Mouse (Mus musculus): Measurements from ENCODE around the gene Rims4. TPM values are rescaled to one million over a fixed set of nuclear protein-coding genes. Genes with fewer than 3 reads are reported as not detected.

The Rims4 gene
- total RNA-seq, 4 experiments from 2014 or later, result 1.6 to 2.6 (median 1.8) TPM

GRCm38 (mm10) chr2:163866061-163866460 is 52.4 kb downstream of the Rims4 start:
- no peak for DNase-seq (ENCODE audit: low spot score)

- no peak for DNase-seq (ENCODE audit: low spot score)
These were observed 53.2 kb downstream of the Rims4 start for GRCm38 (mm10) chr2:163865311-163865710.

- no peak for DNase-seq (ENCODE audit: low spot score)
These were observed 60.1 kb downstream of the Rims4 start for GRCm38 (mm10) chr2:163858254-163858947.

GRCm38 (mm10) chr2:163857233-163857632 is 61.2 kb downstream of the Rims4 start:
- no peak for DNase-seq (ENCODE audit: low spot score)

GRCm38 (mm10) chr2:163853461-163853901 is 65.0 kb downstream of the Rims4 start, which contains the start of gene Kcnk15:
Kcnk15 (plus strand) TSS chr2:163853651.
- DNase-seq (ENCODE audit: low spot score), result no peak

GRCm38 (mm10) chr2:163842043-163842442 is 76.4 kb downstream of the Rims4 start:
- DNase-seq (ENCODE audit: low spot score), result no peak

- peak; percentile 62 for DNase-seq (ENCODE audit: low spot score)
These were observed 79.0 kb downstream of the Rims4 start for GRCm38 (mm10) chr2:163839519-163839918.

- DNase-seq (ENCODE audit: low spot score), result peak; percentile 84
These were observed 80.4 kb downstream of the Rims4 start for GRCm38 (mm10) chr2:163838043-163838442.

GRCm38 (mm10) chr2:163831163-163831562 is 87.3 kb downstream of the Rims4 start:
- no peak for DNase-seq (ENCODE audit: low spot score)

- no peak for DNase-seq (ENCODE audit: low spot score)
These were observed 92.0 kb downstream of the Rims4 start for GRCm38 (mm10) chr2:163826494-163826893.

GRCm38 (mm10) chr2:163825861-163826260 is 92.6 kb downstream of the Rims4 start:
- DNase-seq (ENCODE audit: low spot score), result no peak

GRCm38 (mm10) chr2:163823771-163824170 is 94.7 kb downstream of the Rims4 start:
- no peak for DNase-seq (ENCODE audit: low spot score)

- peak; percentile 38 for DNase-seq (ENCODE audit: low spot score)
These were observed 95.2 kb downstream of the Rims4 start for GRCm38 (mm10) chr2:163823248-163823647.

GRCm38 (mm10) chr2:163820607-163821006 is 97.9 kb downstream of the Rims4 start, which contains the start of gene Ccn5:
Ccn5 (plus strand) TSS chr2:163820861.
- peak; percentile 76 for DNase-seq (ENCODE audit: low spot score)

GRCm38 (mm10) chr2:163814739-163815465 is 103.6 kb downstream of the Rims4 start:
- no peak for DNase-seq (ENCODE audit: low spot score)

GRCm38 (mm10) chr2:163813077-163813476 is 105.4 kb downstream of the Rims4 start:
- DNase-seq (ENCODE audit: low spot score), result no peak

Other genes with a start within 250 kb of the Rims4 start
- gene Ada, start 168.4 kb downstream of the Rims4 start, total RNA-seq (2022), result 1 to 10 TPM in 2 of 4 experiments, under 1 TPM in 2; 0.46 to 1.2 (median 0.89) TPM
- 1 to 10 TPM in 2 of 4 experiments, under 1 TPM in 2; 0.65 to 2.6 (median 1.4) TPM for gene Ccn5, start 97.8 kb downstream of the Rims4 start, total RNA-seq (2022)
- not detected for gene Kcnk15, start 65.0 kb downstream of the Rims4 start, total RNA-seq (2022)
- gene Ywhab, start 76.3 kb upstream of the Rims4 start, total RNA-seq (2022), result 10 to 100 TPM; 66.1 to 76.5 (median 72.0) TPM
- 1 to 10 TPM in 1 of 4 experiments, under 1 TPM in 1, not detected in 2; 0.40 to 1.4 TPM for gene Pabpc1l, start 106.8 kb upstream of the Rims4 start, total RNA-seq (2022)
- gene Stk4, start 151.6 kb upstream of the Rims4 start, total RNA-seq (2022), result 10 to 100 TPM; 14.1 to 21.5 (median 16.9) TPM
- 10 to 100 TPM; 18.3 to 24.4 (median 20.0) TPM for gene Tomm34, start 152.5 kb upstream of the Rims4 start, total RNA-seq (2022)

Measured in heart, adult 8-10 months (tissue).